Mouse (Mus musculus) kidney, embryonic 15.5 days (tissue): ENCODE results near the gene Znhit6. TPM values are rescaled to one million over a fixed set of nuclear protein-coding genes. Genes with fewer than 3 reads are reported as not detected.

Source experiments
- ATAC-seq: fragments of 200-750 bp; cut with Nextera tagmentation; replicated peaks from 2 replicates; pipeline ENCODE4 v1.8.0; 2017; ENCODE audit warnings: moderate TSS enrichment; ENCODE audit not compliant: low FRiP score
- H3K27ac ChIP-seq: fragments of 300-500 bp; sonication (generic); 2 replicates; pipeline ENCODE4 v1.5.1; 2015; ENCODE audit warnings: mild to moderate bottlenecking, inconsistent platforms
- H3K27me3 ChIP-seq: fragments of 300-500 bp; sonication (generic); 2 replicates; pipeline ENCODE4 v1.6.1; 2015; ENCODE audit warnings: inconsistent platforms
- H3K36me3 ChIP-seq: fragments of 300-500 bp; sonication (generic); 2 replicates; pipeline ENCODE4 v1.6.1; 2015; ENCODE audit warnings: inconsistent platforms
- H3K4me1 ChIP-seq: fragments of 300-500 bp; sonication (generic); 2 replicates; pipeline ENCODE4 v1.6.1; 2015; ENCODE audit warnings: inconsistent platforms
- H3K4me2 ChIP-seq: fragments of 300-500 bp; sonication (generic); 2 replicates; pipeline ENCODE4 v1.6.1; 2015; ENCODE audit warnings: moderate library complexity, mild to moderate bottlenecking, inconsistent platforms
- H3K4me3 ChIP-seq: fragments of 300-500 bp; sonication (generic); replicated peaks from 2 replicates; pipeline ENCODE4 v1.5.1; 2015; ENCODE audit warnings: mild to moderate bottlenecking, inconsistent platforms
- H3K9ac ChIP-seq: fragments of 300-500 bp; sonication (generic); 2 replicates; pipeline ENCODE4 v1.6.1; 2015; ENCODE audit warnings: mild to moderate bottlenecking, inconsistent platforms
- H3K9me3 ChIP-seq: fragments of 300-500 bp; sonication (generic); replicated peaks from 2 replicates; pipeline ENCODE4 v1.6.1; 2016; ENCODE audit warnings: inconsistent platforms
- WGBS: fragments of 180-500 bp; shearing (Covaris S2); methylation state at CpG from one replicate; pipeline ENCODE4 v1.1.7; 2015; ENCODE audit warnings: mixed read lengths; 5-methylcytosine and 5-hydroxymethylcytosine counted together
- polyA plus RNA-seq: library from polyadenylated mRNA; unstranded; fragments of >200 nt; fragmentation: Nextera tagmentation; extraction: Ambion mirVana; gene quantifications from 2 replicates; pipeline ENCODE4 v1.2.1, GENCODE M21; 2015

Gene Znhit6
- polyA plus RNA-seq, 1 experiment from 2014 or later = 36.4 TPM

DNA sequence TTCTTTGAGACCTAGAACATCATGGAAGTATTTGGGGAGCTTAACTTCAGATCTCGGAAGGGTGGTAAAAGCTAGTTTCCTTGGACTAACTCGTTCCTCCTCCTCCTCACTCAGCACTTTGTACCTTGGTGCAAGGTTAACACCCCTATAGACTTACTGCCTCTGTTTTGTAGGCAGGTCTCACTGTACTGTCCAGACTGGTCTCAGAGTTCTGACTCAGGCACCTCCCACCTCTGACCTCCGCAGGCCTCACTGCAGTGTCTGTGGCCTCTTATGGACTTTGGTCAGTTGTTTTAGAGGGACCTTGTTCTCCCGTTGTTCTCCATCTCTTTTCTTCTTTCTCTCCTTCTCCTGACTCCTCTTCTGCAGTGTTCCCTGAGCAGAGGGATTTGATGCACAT is 7.0 kb downstream of the Znhit6 start:
- no peaks in the 10 kb centered on the region for H3K4me1 ChIP-seq
- H3K9me3 ChIP-seq = no peaks in the 10 kb centered on the region
- WGBS = 81% methylated on average over 4 of the region's 4 CpGs
- H3K4me3 ChIP-seq = no peak overlapping the region
- H3K36me3 ChIP-seq = peaks cover 81% of the 10 kb centered on the region
- no peak overlapping the region for H3K9ac ChIP-seq
- no peaks in the 10 kb centered on the region for H3K27me3 ChIP-seq
- no peak overlapping the region for H3K27ac ChIP-seq
- ATAC-seq = 0 out of 2 replicates have a peak, but pooled peaks have one; percentile 12
- no peak overlapping the region for H3K4me2 ChIP-seq

DNA sequence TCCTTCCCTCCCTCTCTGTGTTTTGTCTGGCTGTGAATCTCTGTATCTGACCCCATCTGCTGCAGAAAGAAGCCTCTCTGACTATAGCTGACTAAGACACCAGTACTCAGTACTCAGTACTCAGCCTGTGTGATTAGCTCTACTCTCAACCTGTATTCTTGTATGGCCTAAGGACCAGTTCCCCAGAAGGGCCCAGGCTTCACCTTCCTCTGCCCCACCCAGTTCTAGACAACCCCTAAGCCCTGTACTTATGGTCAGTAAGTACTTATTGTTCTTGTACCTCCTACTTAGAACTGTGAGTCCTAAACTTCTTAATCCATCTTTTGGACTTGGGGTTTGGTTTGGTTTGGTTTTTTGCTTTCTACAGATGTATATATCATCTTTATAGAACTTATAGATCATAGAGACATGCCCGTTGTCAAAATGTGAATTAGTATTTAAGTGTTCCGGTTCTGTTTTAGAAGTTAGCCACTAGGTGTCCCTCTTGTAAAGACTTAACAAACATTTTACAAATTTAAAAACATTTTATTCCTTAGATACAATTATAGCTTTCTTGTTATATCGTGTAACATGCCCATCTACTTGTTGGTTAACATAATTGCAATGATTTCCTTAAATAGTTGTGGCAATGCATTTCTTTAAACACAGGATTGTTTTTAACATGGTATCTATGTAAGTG is 7.7 kb downstream of the Znhit6 start:
- WGBS = 57% methylated on average over 3 of the region's 3 CpGs
- Histone ChIP-seq H3K4me3 (no peak overlapping the region), H3K36me3 (peaks cover 75% of the 10 kb centered on the region), H3K27me3 (no peaks in the 10 kb centered on the region), H3K4me2 (no peak overlapping the region), H3K9ac (no peak overlapping the region), H3K9me3 (no peaks in the 10 kb centered on the region), H3K4me1 (no peaks in the 10 kb centered on the region), H3K27ac (no peak overlapping the region)
- ATAC-seq = no peak

DNA sequence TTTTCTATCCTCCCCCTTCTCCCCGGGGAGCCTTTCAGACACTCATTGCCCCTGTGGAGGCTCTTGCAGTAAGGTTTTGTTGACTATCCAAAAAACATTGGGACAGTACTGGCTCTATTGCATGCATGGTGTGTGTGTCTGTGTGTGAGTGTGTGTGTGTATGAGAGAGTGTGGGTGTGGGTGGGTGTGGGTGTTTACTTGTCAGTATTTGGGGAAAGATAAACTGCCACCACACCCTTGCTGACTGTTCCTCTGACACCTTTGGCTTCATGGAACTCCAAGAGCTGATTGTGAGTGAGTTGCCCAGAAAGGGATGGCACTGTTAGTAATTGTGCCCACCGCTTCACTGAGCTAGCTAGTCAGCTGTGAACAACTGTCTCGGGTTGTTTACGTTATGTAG is 14.6 kb downstream of the Znhit6 start:
- Histone ChIP-seq H3K27me3 (no peaks in the 10 kb centered on the region), H3K36me3 (peaks cover 78% of the 10 kb centered on the region), H3K4me3 (no peak overlapping the region), H3K27ac (no peak overlapping the region), H3K9me3 (no peaks in the 10 kb centered on the region), H3K9ac (no peak overlapping the region), H3K4me1 (no peaks in the 10 kb centered on the region), H3K4me2 (no peak overlapping the region)
- WGBS = 75% methylated on average over 4 of the region's 4 CpGs
- peak; percentile 62; the same call in 1 of the 2 replicates for ATAC-seq

DNA sequence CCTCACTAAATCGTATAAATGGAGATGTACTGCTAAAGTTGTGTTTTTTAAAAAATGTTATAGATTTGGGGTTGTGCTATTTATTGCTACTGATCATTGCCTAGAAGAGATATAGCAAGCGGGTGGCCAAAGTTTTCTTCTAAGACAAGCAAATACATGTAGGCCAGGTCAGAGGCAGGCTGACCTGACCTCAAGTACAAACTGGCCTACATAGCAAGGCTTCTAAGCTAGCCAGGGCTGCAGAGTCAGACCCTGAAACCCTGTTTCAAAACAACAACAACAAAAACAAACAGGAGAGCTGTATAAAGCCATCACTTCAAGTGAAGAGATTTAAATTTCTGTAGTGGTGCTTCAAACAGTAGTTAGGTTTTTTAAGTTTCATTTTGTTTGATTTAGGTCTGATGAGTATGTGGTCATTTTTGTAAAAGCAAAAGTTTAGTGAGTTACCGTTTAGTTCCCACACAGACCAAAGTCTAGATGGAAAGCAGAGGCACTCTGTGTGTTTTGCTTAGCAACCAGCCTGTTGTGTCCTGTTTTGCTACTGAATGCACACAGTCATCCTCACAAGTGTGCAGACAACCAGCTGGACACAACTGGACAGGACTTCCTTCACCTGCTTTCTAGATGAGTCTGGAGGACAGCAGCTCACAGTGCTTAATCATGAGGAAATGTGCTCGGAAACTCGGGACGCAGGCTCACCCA is 16.0 kb downstream of the Znhit6 start:
- no peak overlapping the region for H3K4me2 ChIP-seq
- H3K4me3 ChIP-seq = no peak overlapping the region
- no peaks in the 10 kb centered on the region for H3K4me1 ChIP-seq
- H3K27ac ChIP-seq = no peak overlapping the region
- no peak overlapping the region for H3K9ac ChIP-seq
- H3K9me3 ChIP-seq = no peaks in the 10 kb centered on the region
- H3K27me3 ChIP-seq = no peaks in the 10 kb centered on the region
- no peak for ATAC-seq
- peaks cover 72% of the 10 kb centered on the region for H3K36me3 ChIP-seq
- WGBS = 89% methylated on average over 6 of the region's 6 CpGs

DNA sequence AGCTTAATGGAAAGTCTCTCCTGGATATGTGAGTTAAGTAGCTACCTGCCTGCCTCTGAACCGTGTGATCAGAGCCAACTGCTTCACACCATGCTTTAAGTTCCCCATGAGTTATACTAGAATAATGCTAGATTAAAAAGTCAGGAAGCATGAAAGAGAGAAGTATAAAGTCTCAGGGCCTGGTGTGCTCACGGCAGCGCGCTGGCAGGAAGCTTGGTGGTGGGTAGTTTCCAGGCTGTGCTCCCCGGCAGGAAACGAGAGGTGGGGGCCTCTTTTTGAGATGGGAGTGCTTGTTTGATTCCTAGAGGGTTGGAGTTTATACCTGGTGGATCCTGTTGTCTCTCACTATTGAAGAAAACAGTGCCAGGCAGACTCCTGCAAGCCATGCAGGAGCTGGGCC is 19.3 kb downstream of the Znhit6 start:
- no peaks in the 10 kb centered on the region for H3K4me1 ChIP-seq
- 94% methylated on average over 6 of the region's 6 CpGs for WGBS
- no peaks in the 10 kb centered on the region for H3K9me3 ChIP-seq
- ATAC-seq = no peak
- H3K4me3 ChIP-seq = no peak overlapping the region
- H3K27me3 ChIP-seq = no peaks in the 10 kb centered on the region
- H3K4me2 ChIP-seq = no peak overlapping the region
- no peak overlapping the region for H3K27ac ChIP-seq
- H3K9ac ChIP-seq = no peak overlapping the region
- H3K36me3 ChIP-seq = peaks cover 83% of the 10 kb centered on the region

DNA sequence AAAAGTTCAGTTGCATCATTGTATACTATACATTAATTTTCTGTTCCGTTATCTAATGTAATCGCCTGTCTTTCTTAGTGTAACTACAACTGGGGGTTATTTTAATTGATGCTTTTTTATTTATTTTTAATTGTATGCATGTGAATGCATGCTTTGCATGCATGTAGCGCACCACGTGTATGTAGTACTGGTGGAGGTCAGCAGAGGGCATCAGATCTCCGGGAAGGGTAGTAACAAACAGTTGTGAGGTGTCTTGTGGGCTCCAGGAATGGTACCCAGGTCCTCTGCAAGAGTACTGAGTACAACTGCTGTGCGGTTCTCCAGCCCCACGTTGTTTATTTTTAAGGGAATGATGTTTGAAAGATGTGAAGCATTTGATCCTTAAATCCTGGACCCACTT is 23.1 kb downstream of the Znhit6 start:
- Histone ChIP-seq H3K27me3 (no peaks in the 10 kb centered on the region), H3K4me2 (no peak overlapping the region), H3K4me1 (peaks cover 16% of the 10 kb centered on the region), H3K4me3 (no peak overlapping the region), H3K9ac (no peak overlapping the region), H3K27ac (no peak overlapping the region), H3K36me3 (peaks cover 79% of the 10 kb centered on the region), H3K9me3 (no peaks in the 10 kb centered on the region)
- ATAC-seq = no peak
- WGBS = 97% methylated on average over 7 of the region's 7 CpGs

DNA sequence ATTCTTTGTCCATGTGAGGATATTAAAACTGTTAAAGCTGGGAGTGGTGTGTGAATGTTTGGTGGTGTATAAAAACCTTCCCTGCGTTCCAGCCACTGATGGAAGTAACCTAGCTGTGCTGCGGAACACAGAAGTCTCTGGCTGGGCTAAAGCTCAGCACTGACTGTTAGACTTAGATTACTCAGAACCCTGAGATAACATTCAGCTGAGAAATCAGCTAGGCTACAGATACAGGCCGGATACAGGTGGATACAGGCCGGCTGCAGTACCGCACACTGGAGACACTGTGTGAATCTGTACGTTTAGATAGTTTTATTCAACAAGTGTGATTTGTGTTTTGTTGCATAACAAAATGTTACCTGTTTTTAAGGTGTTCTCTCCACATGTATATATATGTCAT is 24.8 kb downstream of the Znhit6 start:
- 81% methylated on average over 6 of the region's 6 CpGs for WGBS
- H3K27me3 ChIP-seq = no peaks in the 10 kb centered on the region
- no peak overlapping the region for H3K4me2 ChIP-seq
- no peak for ATAC-seq
- H3K36me3 ChIP-seq = peaks cover 81% of the 10 kb centered on the region
- H3K4me3 ChIP-seq = no peak overlapping the region
- H3K9me3 ChIP-seq = no peaks in the 10 kb centered on the region
- H3K27ac ChIP-seq = no peak overlapping the region
- peaks cover 16% of the 10 kb centered on the region for H3K4me1 ChIP-seq
- H3K9ac ChIP-seq = no peak overlapping the region

DNA sequence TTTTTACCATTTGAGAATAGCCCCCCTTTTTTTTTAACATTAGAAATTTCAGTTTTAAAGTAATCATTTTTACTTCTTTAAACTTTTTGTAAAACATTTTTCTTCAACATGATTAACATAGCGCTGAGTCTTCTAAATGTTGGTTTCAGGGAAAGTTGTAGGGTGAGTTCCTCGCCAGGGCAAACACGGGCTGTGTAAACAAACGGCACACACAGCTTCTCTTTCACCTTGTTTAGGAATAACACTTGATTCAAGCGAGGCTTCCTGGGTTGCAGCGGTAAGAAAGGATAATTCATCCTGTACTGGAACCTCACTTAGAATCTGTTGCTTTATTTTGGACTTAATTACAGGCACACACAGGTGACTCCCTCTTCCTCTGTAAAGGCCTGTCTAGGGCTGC is 25.3 kb downstream of the Znhit6 start:
- no peak overlapping the region for H3K4me3 ChIP-seq
- 47% methylated on average over 6 of the region's 6 CpGs for WGBS
- H3K4me1 ChIP-seq = peaks cover 16% of the 10 kb centered on the region
- H3K4me2 ChIP-seq = no peak overlapping the region
- no peak for ATAC-seq
- no peak overlapping the region for H3K9ac ChIP-seq
- peaks cover 79% of the 10 kb centered on the region for H3K36me3 ChIP-seq
- H3K27ac ChIP-seq = peak overlapping the region; percentile 67; the same call in 1 of the 2 replicates
- no peaks in the 10 kb centered on the region for H3K9me3 ChIP-seq
- H3K27me3 ChIP-seq = no peaks in the 10 kb centered on the region

DNA sequence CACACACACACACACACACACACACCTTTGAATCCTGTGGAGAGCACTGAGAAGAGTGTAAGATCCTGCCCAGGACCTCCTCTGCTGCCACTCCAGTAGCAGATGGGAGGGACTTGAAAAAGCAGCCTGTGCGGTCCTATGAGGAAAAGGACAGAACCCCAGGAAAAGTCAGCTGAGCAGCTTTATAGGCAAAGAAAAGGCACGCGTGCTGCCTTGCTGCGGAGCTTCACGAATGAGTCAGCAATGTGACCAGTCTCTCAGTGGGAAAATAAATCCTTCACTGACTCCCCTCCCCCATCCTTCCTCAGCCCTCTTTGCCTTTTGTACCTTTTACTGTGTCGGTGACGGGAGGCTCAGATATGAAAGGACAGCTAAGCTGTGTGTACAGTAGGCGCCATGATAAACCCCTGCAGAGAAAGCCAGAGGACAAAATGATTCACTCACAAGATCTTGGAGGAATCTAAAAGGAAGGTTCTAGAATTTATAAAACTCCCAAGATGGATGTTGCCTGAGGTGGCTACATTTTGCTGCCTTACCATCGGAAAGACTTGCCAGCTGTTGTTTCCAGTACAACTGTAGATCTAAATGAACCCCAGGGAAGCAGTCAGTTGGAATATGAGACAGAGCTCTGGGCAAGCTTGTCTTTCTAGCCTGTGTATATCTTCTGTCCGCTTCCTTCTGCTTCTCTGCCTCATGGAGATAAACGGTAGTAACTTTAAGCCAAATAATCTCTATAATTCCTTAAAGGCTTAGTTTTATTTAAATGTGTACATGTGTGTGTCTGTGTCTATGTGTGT is 26.6 kb downstream of the Znhit6 start:
- peak; percentile 75 for ATAC-seq
- Histone ChIP-seq H3K4me2 (0 out of 2 replicates have a peak overlapping the region, but pooled peaks have one; percentile 19), H3K4me1 (peaks cover 16% of the 10 kb centered on the region), H3K4me3 (no peak overlapping the region), H3K9ac (no peak overlapping the region), H3K27ac (peak overlapping the region; percentile 67), H3K36me3 (peaks cover 87% of the 10 kb centered on the region), H3K9me3 (no peaks in the 10 kb centered on the region), H3K27me3 (no peaks in the 10 kb centered on the region)
- WGBS = 39% methylated on average over 11 of the region's 11 CpGs

DNA sequence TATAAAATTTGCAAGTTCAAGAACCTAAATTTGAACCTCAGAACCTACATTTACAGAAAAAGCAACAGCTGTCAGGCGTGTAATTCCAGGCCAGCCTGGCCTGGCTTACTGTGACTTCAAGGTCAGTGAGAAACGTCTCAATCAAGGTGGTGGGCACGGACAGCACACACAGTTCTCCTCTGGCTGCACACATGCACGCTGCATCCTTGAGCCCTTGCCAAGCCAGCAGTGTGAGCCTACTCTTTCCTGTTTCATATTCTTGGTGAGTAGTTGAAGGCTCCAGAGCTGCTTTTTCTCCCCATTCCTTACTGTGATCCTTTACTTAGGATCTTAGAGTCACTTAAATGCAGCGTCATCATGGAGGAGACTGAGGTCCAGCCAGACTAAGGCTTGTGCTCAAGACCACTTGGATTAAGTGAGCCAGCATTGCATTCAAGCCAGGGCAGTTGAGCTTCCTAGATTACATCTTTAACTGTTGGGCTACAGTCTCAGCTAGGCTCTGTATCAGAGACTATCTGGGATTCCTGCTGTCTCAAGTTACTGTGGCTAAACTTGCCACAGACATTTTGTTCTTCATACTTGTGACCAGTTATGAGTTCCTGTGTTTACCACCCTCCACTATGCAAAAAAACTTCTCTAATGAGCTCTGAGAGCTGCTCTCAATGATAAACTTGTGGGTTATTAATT is 29.6 kb downstream of the Znhit6 start:
- no peak overlapping the region for H3K4me3 ChIP-seq
- no peak for ATAC-seq
- H3K4me1 ChIP-seq = peaks cover 16% of the 10 kb centered on the region
- no peaks in the 10 kb centered on the region for H3K27me3 ChIP-seq
- no peaks in the 10 kb centered on the region for H3K9me3 ChIP-seq
- H3K4me2 ChIP-seq = no peak overlapping the region
- no peak overlapping the region for H3K27ac ChIP-seq
- H3K36me3 ChIP-seq = peaks cover 59% of the 10 kb centered on the region
- no peak overlapping the region for H3K9ac ChIP-seq
- 83% methylated on average over 5 of the region's 5 CpGs for WGBS

DNA sequence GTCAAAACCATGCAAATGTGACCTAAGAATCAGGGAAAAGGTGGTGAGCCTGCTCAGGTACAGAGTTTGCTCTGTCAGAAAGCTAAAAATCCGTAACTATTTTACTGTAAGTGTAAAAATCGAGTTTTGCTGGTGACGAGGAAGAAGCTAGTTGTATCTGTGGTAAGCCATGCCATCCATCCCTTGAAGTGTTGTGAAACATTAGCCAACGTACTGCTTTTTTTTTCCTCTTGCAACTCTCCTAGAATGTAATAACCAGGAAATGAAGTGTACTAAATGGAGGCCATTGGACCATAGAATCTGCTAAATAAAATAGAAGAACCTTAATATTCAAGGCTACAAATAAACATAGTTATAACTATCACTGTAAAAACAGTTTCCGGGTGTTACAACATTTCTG is 32.3 kb downstream of the Znhit6 start:
- no peak overlapping the region for H3K27ac ChIP-seq
- no peak overlapping the region for H3K4me3 ChIP-seq
- peaks cover 39% of the 10 kb centered on the region for H3K36me3 ChIP-seq
- H3K9me3 ChIP-seq = no peaks in the 10 kb centered on the region
- 88% methylated on average over 5 of the region's 5 CpGs for WGBS
- no peak for ATAC-seq
- H3K4me2 ChIP-seq = no peak overlapping the region
- no peaks in the 10 kb centered on the region for H3K27me3 ChIP-seq
- H3K9ac ChIP-seq = no peak overlapping the region
- H3K4me1 ChIP-seq = peaks cover 5% of the 10 kb centered on the region

DNA sequence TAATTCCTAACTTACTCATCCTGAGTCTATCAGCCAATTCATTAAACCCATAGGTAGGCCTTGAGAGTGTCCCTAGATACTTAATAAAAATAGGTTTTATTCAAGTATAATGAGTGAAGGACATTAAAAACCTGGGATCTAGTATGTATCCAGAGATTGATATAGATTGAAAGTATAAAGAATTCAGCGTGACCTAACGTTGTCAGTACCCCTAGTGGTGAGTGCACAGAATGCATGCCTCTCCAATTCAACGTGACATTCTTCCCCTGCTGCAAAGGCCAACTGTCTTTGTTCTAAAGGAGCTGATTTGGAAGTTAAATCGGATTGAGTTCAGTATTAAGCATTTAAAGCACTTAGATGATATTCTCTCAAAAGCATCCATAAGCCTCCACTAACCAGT is 36.7 kb downstream of the Znhit6 start:
- Histone ChIP-seq H3K4me2 (no peak overlapping the region), H3K9ac (no peak overlapping the region), H3K4me1 (peaks cover 28% of the 10 kb centered on the region), H3K27ac (no peak overlapping the region), H3K36me3 (no peaks in the 10 kb centered on the region), H3K4me3 (no peak overlapping the region), H3K27me3 (no peaks in the 10 kb centered on the region), H3K9me3 (no peaks in the 10 kb centered on the region)
- ATAC-seq = no peak
- 42% methylated on average over 4 of the region's 4 CpGs for WGBS
